Mouse (Mus musculus) stomach, embryonic 14.5 days (tissue): ENCODE data around the gene Ltbp4. TPM values are rescaled to one million over a fixed set of nuclear protein-coding genes. Genes with fewer than 3 reads are reported as not detected.

ENCODE experiments used
- ATAC-seq: fragments of 200-750 bp; cut with Nextera tagmentation; 2 replicates; pipeline ENCODE4 v1.8.0; 2017; ENCODE audit warnings: low read depth, moderate TSS enrichment; ENCODE audit not compliant: insufficient number of reproducible peaks, insufficient read depth, low FRiP score
- H3K27ac ChIP-seq: fragments of 300-500 bp; sonication (generic); 2 replicates; pipeline ENCODE4 v1.5.1; 2014; ENCODE audit warnings: mild to moderate bottlenecking, low read length, moderate library complexity, mixed read lengths
- H3K27me3 ChIP-seq: fragments of 300-500 bp; sonication (generic); 2 replicates; pipeline ENCODE4 v1.6.1; 2014; ENCODE audit warnings: low read length, control low read depth, mixed read lengths; ENCODE audit not compliant: control insufficient read depth, insufficient read depth
- H3K36me3 ChIP-seq: fragments of 300-500 bp; sonication (generic); 2 replicates; pipeline ENCODE4 v1.6.1; 2014; ENCODE audit warnings: mild to moderate bottlenecking, control low read depth, low read length, moderate library complexity, mixed read lengths; ENCODE audit not compliant: control insufficient read depth, insufficient read depth
- H3K4me1 ChIP-seq: fragments of 300-500 bp; sonication (generic); 2 replicates; pipeline ENCODE4 v1.6.1; 2014; ENCODE audit warnings: low read length, control low read depth, mixed read lengths; ENCODE audit not compliant: control insufficient read depth, insufficient read depth
- H3K4me2 ChIP-seq: fragments of 300-500 bp; sonication (generic); replicated peaks from 2 replicates; pipeline ENCODE4 v1.6.1; 2014; ENCODE audit warnings: low read depth, low read length, control low read depth
- H3K4me3 ChIP-seq: fragments of 300-500 bp; sonication (generic); 2 replicates; pipeline ENCODE4 v1.5.1; 2014; ENCODE audit warnings: low read depth, low read length, control low read depth
- H3K9ac ChIP-seq: fragments of 300-500 bp; sonication (generic); replicated peaks from 2 replicates; pipeline ENCODE4 v1.6.1; 2014; ENCODE audit warnings: low read depth, mild to moderate bottlenecking, control low read depth, low read length, moderate library complexity, mixed read lengths
- H3K9me3 ChIP-seq: fragments of 300-500 bp; sonication (generic); 2 replicates; pipeline ENCODE4 v1.6.1; 2016; ENCODE audit warnings: low read depth, low read length, control low read depth; ENCODE audit not compliant: control insufficient read depth
- WGBS: fragments of 180-500 bp; shearing (Covaris S2); extraction: QIAGEN DNeasy Blood & Tissue Kit; methylation state at CpG from one replicate; pipeline ENCODE4 v1.1.7; 2014; 5-methylcytosine and 5-hydroxymethylcytosine counted together
- polyA plus RNA-seq: library from polyadenylated mRNA; unstranded; fragments of >200 nt; fragmentation: Nextera tagmentation; extraction: Ambion mirVana; gene quantifications from 2 replicates; pipeline ENCODE4 v1.2.1, GENCODE M21; 2014

Gene Ltbp4
- polyA plus RNA-seq, 1 experiment from 2014 or later, result 178 TPM

DNA sequence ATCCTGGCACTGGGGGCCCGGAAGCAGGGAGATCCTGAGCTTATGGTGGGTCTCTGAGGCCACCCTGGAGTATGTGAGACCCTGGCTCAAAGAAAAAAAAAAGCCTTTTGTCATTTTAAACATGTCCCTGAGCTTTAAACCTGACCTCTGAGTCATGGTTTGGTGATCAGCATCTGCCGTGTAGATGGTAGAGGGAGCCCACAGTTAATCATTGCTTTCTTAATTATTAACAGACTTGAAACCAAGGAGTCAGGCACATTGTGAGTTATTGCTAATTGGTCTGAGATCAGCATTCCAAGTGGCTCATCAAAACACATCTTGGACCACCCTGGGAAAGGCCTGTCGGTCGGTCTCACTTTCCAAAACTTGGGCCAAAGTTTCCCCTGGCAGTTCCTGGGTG is 55.3 kb downstream of the Ltbp4 start:
- H3K27ac ChIP-seq, result no peak overlapping the region
- no peak for ATAC-seq
- no peak overlapping the region for H3K4me3 ChIP-seq
- H3K4me2 ChIP-seq, result no peak overlapping the region
- H3K36me3 ChIP-seq, result peaks cover 31% of the 10 kb centered on the region
- H3K9me3 ChIP-seq, result no peaks in the 10 kb centered on the region
- no peak overlapping the region for H3K9ac ChIP-seq
- 49% methylated on average over 4 of the region's 4 CpGs for WGBS
- H3K27me3 ChIP-seq, result no peaks in the 10 kb centered on the region
- H3K4me1 ChIP-seq, result no peaks in the 10 kb centered on the region

DNA sequence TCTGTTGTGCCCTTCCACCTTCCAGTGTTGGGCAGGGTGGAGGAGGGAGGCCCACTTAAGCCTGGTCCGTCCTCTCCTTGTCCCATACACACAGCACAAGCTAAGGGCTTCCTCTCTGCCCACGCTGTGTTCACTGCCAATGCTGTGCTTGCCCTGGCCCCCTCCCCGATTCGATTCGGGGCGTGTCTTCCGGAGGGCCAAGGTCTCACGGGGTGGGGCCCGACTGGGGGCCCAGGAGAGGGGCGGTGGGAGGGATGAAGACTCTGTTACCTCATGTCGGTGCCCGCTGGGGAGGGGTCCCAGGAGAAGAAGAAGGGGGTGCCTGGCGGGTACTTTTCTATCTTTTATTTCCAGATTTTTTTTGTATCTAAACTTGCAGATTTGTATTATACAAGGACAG is 55.8 kb downstream of the Ltbp4 start:
- no peaks in the 10 kb centered on the region for H3K27me3 ChIP-seq
- H3K27ac ChIP-seq, result no peak overlapping the region
- H3K36me3 ChIP-seq, result peaks cover 36% of the 10 kb centered on the region
- no peak overlapping the region for H3K9ac ChIP-seq
- H3K4me1 ChIP-seq, result no peaks in the 10 kb centered on the region
- no peak overlapping the region for H3K4me3 ChIP-seq
- no peaks in the 10 kb centered on the region for H3K9me3 ChIP-seq
- 61% methylated on average over 13 of the region's 13 CpGs for WGBS
- no peak for ATAC-seq
- H3K4me2 ChIP-seq, result no peak overlapping the region

DNA sequence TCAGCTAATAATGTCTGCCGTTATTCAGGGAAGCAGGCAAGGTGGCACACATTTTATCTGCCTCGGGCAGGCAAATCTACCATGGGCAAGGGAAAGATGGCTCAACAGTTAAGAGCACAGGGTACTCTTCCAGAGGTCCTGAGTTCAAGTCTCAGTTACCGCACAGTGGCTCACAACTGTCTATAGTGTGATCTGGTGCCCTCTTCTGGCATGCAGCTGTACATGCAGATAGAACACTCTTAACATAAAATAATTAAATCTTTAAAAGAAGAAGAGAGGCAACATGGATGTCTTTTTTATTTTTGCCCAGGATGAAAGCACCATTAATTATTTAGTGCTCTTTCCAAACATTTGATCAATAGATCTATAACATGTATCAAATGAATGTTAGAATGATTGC is 60.3 kb downstream of the Ltbp4 start:
- ATAC-seq, result no peak
- no peaks in the 10 kb centered on the region for H3K9me3 ChIP-seq
- 90% methylated on average over 3 of the region's 3 CpGs for WGBS
- H3K9ac ChIP-seq, result no peak overlapping the region
- H3K27ac ChIP-seq, result no peak overlapping the region
- H3K27me3 ChIP-seq, result no peaks in the 10 kb centered on the region
- H3K4me1 ChIP-seq, result no peaks in the 10 kb centered on the region
- H3K36me3 ChIP-seq, result peaks cover 59% of the 10 kb centered on the region
- no peak overlapping the region for H3K4me3 ChIP-seq
- no peak overlapping the region for H3K4me2 ChIP-seq

DNA sequence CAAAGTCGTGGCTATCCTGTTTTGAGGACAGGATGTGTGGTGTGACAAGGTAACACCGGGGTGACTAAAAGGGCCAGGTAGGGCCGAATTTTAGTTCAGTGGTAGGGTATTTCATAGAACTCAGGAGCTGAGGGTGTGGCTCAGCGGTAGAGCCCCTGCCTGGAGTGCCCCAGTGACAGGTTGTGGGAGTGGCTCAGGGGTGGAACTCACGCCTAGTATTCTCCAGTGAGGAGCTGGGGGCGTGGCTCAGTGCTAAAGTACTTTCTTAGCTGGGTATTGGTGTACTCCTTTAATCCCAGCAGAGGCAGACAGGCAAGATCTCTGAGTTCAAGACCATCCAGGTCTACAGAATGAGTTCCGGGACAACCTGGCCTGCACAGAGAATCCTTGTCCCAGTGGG is 61.5 kb downstream of the Ltbp4 start:
- H3K27me3 ChIP-seq, result no peaks in the 10 kb centered on the region
- H3K4me3 ChIP-seq, result no peak overlapping the region
- no peak overlapping the region for H3K4me2 ChIP-seq
- H3K27ac ChIP-seq, result no peak overlapping the region
- no peak overlapping the region for H3K9ac ChIP-seq
- H3K9me3 ChIP-seq, result no peaks in the 10 kb centered on the region
- no peaks in the 10 kb centered on the region for H3K4me1 ChIP-seq
- WGBS, result 57% methylated on average over 7 of the region's 7 CpGs
- H3K36me3 ChIP-seq, result peaks cover 66% of the 10 kb centered on the region
- ATAC-seq, result no peak

- Histone ChIP-seq H3K9me3 (no peaks in the 10 kb centered on the region), H3K36me3 (peaks cover 66% of the 10 kb centered on the region), H3K4me1 (no peaks in the 10 kb centered on the region), H3K9ac (no peak overlapping the region), H3K4me2 (no peak overlapping the region), H3K27me3 (no peaks in the 10 kb centered on the region), H3K27ac (no peak overlapping the region), H3K4me3 (no peak overlapping the region)
- ATAC-seq, result no peak
- 88% methylated on average over 4 of the region's 4 CpGs for WGBS
Observed at GRCm38 (mm10) chr7:27274916-27275315, 62.6 kb downstream of the Ltbp4 start.

DNA sequence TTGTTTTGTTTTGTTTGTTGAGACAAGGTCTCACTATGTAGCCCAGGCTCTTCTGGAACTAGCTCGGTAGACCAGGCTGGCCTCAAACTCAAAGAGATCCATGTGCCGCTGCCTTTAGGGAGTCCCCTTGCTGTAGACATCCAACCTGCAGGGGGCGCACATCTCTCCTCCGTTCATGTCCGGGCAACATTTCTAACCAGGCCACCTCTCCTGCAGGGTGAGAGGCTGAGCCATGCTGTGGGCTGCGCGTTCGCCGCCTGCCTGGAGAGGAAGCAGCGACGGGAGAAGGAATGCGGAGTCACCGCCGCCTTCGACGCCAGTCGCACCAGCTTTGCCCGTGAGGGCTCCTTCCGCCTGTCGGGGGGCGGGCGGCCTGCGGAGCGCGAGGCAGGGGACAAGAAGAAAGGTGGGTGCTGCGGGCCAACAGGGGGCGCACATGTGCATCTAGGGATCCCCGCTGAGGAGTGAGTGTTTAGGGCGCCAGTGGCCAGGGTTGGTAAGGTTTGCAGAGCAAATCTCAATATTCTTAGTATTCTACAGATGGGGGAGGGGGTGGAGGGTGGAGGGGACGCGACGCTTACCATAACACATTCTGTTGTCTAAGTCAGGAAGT is 63.6 kb downstream of the Ltbp4 start:
- whole genome bisulfite sequencing, result 59% methylated on average over 32 of the region's 32 CpGs
- Histone ChIP-seq H3K27me3 (no peaks in the 10 kb centered on the region), H3K36me3 (peaks cover 64% of the 10 kb centered on the region), H3K9ac (no peak overlapping the region), H3K4me1 (no peaks in the 10 kb centered on the region), H3K27ac (no peak overlapping the region), H3K9me3 (no peaks in the 10 kb centered on the region), H3K4me3 (no peak overlapping the region), H3K4me2 (no peak overlapping the region)
- no peak for ATAC-seq

- Histone ChIP-seq H3K9ac (no peak overlapping the region), H3K36me3 (peaks cover 63% of the 10 kb centered on the region), H3K27ac (no peak overlapping the region), H3K4me2 (no peak overlapping the region), H3K27me3 (no peaks in the 10 kb centered on the region), H3K4me3 (no peak overlapping the region), H3K9me3 (no peaks in the 10 kb centered on the region), H3K4me1 (no peaks in the 10 kb centered on the region)
- 84% methylated on average over 8 of the region's 8 CpGs for WGBS
- no peak for ATAC-seq
Observed at GRCm38 (mm10) chr7:27271423-27271822, 66.1 kb downstream of the Ltbp4 start.

DNA sequence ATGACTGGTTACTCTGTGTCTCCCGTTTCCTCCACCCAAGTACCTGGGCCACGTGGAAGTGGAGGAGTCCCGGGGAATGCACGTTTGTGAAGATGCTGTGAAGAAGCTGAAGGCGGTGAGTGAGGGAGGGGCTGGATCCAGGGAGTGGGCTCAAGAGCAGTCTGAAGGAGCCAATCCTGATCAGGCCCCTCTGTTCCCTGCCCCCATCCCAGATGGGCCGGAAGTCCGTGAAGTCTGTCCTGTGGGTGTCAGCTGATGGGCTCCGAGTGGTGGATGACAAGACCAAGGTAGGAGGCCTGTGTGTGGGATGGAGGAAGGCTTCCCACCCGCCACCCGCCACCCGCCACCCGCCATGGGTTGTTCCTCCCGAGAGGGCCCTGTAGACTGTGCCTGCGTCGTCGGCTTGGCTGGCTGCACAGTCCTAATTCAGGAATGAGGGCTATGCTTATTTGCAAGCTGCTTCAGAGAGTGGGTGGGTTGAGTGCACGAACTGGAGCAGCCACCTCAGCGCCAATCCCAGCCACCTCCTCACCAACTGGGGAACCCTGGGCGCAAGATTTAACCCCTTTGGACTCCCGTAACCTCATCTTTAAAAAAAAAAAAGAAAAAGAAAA is 70.9 kb downstream of the Ltbp4 start:
- no peak overlapping the region for H3K27ac ChIP-seq
- H3K9me3 ChIP-seq, result no peaks in the 10 kb centered on the region
- no peak for ATAC-seq
- H3K4me3 ChIP-seq, result no peak overlapping the region
- no peaks in the 10 kb centered on the region for H3K27me3 ChIP-seq
- peaks cover 60% of the 10 kb centered on the region for H3K36me3 ChIP-seq
- no peak overlapping the region for H3K9ac ChIP-seq
- H3K4me2 ChIP-seq, result no peak overlapping the region
- 72% methylated on average over 20 of the region's 20 CpGs for WGBS
- H3K4me1 ChIP-seq, result no peaks in the 10 kb centered on the region

DNA sequence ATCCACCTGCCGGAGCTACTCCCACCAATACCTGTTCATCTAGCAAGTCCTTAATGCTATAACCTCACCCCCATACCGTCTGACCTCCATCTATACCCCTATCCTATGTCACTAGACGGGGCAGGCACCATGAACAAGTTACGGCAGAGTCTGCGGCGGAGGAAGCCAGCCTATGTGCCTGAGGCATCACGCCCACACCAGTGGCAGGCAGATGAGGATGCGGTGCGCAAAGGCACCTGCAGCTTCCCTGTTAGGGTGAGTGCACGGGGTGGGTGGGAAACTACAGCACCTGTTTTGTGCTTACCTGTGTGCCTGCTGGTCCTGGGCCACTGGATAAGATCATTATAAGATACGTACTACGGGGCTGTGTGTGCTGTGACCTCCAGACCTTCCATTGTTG is 72.7 kb downstream of the Ltbp4 start:
- Histone ChIP-seq H3K27ac (no peak overlapping the region), H3K27me3 (no peaks in the 10 kb centered on the region), H3K9ac (no peak overlapping the region), H3K4me1 (peaks cover 11% of the 10 kb centered on the region), H3K4me2 (no peak overlapping the region), H3K4me3 (no peak overlapping the region), H3K36me3 (peaks cover 49% of the 10 kb centered on the region), H3K9me3 (no peaks in the 10 kb centered on the region)
- 91% methylated on average over 12 of the region's 12 CpGs for WGBS
- ATAC-seq, result no peak
